38 mouse cellular contexts compared by ENCODE assay signal in genomic region chr5:29778029-29778428, GRCm38 (mm10). TPM values are rescaled to one million over a fixed set of nuclear protein-coding genes. Genes with fewer than 3 reads are reported as not detected.
"Had no signal": no experiment of that assay in that cellular context is flagged by ENCODE, and none has a peak within 500 bp of the region (broad histone marks: within the 10 kb centered on the region; RNA-seq: fewer than 3 reads in every experiment).

No protein-coding gene starts in this region.

- H3K9me3 ChIP-seq: hindbrain, embryonic 10.5 days; hindbrain, embryonic 12.5 days; intestine, embryonic 15.5 days; limb, embryonic 13.5 days; limb, embryonic 15.5 days; liver, embryonic 12.5 days had no signal

- DNase-seq: gastrocnemius, adult 2 months; gastrocnemius, postnatal 10 days; gastrocnemius, postnatal 25 days; heart, adult 2 months; heart, postnatal 10 days; heart, postnatal 4 days; kidney, adult 18-20 months; kidney, adult 8-10 months; kidney, postnatal 10 days; kidney, postnatal 25 days; kidney, postnatal 4 days had no signal

- H3K27me3 ChIP-seq: hindbrain, embryonic 12.5 days; intestine, embryonic 15.5 days; limb, embryonic 13.5 days; limb, embryonic 15.5 days; liver, embryonic 12.5 days had no signal

- H3K4me1 ChIP-seq: hindbrain, embryonic 10.5 days; hindbrain, embryonic 12.5 days; intestine, embryonic 15.5 days; limb, embryonic 13.5 days; limb, embryonic 15.5 days; liver, embryonic 12.5 days had no signal

- H3K27ac ChIP-seq: gastrocnemius, adult 2 months; heart, adult 2 months; hindbrain, embryonic 10.5 days; hindbrain, embryonic 12.5 days; hindbrain, embryonic 14.5 days; intestine, embryonic 15.5 days; layer of hippocampus, adult 2 months; limb, embryonic 13.5 days; limb, embryonic 15.5 days; liver, embryonic 12.5 days; liver, embryonic 14.5 days had no signal

- ATAC-seq: hindbrain, embryonic 16.5 days; inflammation-experienced regulatory T-cells, adult 6 months; intestine, embryonic 15.5 days; intestine, postnatal 0 days; liver, embryonic 12.5 days had no signal

- H3K4me3 ChIP-seq: gastrocnemius, adult 2 months; heart, adult 2 months; hindbrain, embryonic 10.5 days; hindbrain, embryonic 12.5 days; intestine, embryonic 15.5 days; layer of hippocampus, adult 2 months; limb, embryonic 13.5 days; limb, embryonic 15.5 days; liver, embryonic 12.5 days had no signal

RNA-seq across cellular contexts. Expression of gene Gm5129, which starts 42.3 kb away (rescaled TPM):
- total RNA-seq: gastrocnemius, adult 2 months; gastrocnemius, postnatal 10 days; gastrocnemius, postnatal 25 days; gastrocnemius, postnatal 4 days; granulocyte monocyte progenitor cell, adult 5-6 weeks; heart, adult 2 months; heart, postnatal 10 days; heart, postnatal 25 days; heart, postnatal 4 days; layer of hippocampus, adult 2 months; layer of hippocampus, postnatal 10 days; layer of hippocampus, postnatal 25 days; left cerebral cortex, adult 8-10 months; left cerebral cortex, postnatal 14 days; left cerebral cortex, postnatal 36 days; liver, adult 2 months had no signal
- polyA plus RNA-seq: heart, adult 2 months; heart, embryonic 11.5 days; heart, embryonic 14.5 days; heart, embryonic 16.5 days; hindbrain, embryonic 10.5 days; hindbrain, embryonic 12.5 days; hindbrain, embryonic 14.5 days; hindbrain, embryonic 16.5 days; inflammation-experienced regulatory T-cells, adult 6 months; intestine, embryonic 15.5 days; intestine, postnatal 0 days; kidney, embryonic 14.5 days; kidney, embryonic 16.5 days; limb, embryonic 11.5 days; limb, embryonic 13.5 days; limb, embryonic 15.5 days; liver, adult 2 months; liver, embryonic 12.5 days had no signal
